Mouse (Mus musculus): Measurements from ENCODE around the gene Cdcp1. TPM values are rescaled to one million over a fixed set of nuclear protein-coding genes. Genes with fewer than 3 reads are reported as not detected.
A peak's percentile ranks its signal among the peaks of the same experiment; 100 is the strongest.

Cdcp1 gene
- 0.12 and 0.24 TPM in 2 replicates for total RNA-seq (2021)
- long read RNA-seq, full-length matches to known transcripts: 2 of 5 reads
- long read RNA-seq, partial matches to known transcripts: 1 of 5 reads
- long read RNA-seq, other reads (novel, unspliced or antisense): 2 of 5 reads

- no peak for DNase-seq
These were observed at the start of gene Cdcp1 for GRCm38 (mm10) chr9:123215621-123216440. Gene Cdcp1 (minus strand): TSS chr9:123216038.

DNA sequence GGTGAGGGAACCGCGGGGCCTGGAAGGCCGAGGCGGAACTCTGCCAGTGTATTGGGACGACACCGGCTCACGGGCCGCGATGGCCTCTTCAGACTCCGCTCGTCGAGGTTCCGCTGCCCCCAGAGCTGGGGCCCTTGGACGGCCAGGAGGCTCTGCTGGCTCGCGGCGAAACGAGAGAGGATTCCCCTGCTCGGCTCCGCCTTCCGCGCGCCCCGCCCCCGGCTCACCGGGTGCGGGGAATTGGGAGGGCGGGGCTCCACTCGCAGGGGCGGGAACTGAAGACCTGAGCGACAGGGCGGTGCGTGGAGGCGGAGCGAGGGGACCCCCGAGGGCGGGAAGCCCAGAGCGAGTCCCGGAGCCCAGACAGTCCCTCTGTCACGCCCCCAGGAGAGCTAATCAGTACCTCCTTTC, 44.8 kb upstream of the Cdcp1 start, which contains the start of gene Tmem158:
Gene Tmem158, minus strand, starts transcription at position 154 of the 411 bp plus-strand sequence.
- peak; percentile 88 for DNase-seq

DNA sequence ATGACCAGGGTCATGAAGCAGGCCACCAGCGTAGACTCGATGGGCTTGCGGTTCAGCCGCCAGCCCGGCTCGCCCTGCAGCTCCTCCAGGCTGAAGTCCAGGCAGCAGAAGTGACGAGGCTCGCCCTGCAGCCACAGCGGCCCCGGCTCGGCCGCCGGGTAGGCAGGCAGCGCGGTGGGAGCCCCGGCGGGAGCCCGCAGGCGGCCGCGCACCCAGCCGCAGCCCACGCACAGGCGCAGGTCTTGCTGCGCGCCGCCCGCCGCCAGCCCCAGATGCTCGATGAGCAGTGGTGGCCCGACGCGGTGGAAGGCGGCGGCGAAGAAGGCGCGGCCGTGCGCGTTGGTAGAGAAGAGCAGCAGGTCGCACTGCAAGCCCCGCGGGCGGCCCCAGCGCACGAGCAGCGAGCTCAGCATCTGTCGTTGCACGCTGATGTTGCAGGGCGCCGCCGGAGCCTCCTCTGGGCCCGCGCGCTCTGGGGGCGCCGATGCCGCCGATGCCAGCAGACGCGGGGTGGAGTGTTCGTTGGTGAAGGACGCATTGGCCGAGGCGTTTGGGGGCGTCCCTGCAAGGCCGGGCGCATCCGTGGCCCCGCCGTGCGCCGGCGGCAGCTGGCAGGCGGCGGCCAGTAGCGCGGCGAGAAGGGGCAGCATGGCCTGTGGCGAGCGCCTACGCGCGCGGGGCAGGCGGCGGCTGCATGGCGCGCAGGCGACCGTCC, 44.2 kb upstream of the Cdcp1 start:
- peak; percentile 51 for DNase-seq

- peak; percentile 84 for DNase-seq
These were observed 43.6 kb upstream of the Cdcp1 start for GRCm38 (mm10) chr9:123259461-123259895.

DNA sequence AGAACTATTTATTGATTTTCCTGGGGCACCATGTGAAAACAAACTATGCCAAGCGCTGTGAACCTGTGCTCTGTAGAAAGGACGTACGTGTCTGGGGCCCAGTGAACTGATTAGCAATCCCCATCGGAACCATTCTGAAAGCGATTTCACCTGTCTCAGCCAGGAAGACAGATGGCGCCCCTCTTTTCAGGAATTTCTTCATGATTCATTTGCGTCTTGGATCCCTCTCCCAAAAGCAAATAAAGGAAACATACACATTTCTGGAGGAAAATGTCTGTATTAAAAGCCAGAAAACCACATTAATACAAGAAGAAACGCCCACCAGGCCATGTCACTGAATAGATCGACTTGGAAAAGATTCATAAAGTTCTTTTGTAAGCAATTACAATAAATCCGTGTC, 43.0 kb upstream of the Cdcp1 start:
- no peak for DNase-seq

GRCm38 (mm10) chr9:123255736-123256135, 39.9 kb upstream of the Cdcp1 start:
- DNase-seq: no peak

DNA sequence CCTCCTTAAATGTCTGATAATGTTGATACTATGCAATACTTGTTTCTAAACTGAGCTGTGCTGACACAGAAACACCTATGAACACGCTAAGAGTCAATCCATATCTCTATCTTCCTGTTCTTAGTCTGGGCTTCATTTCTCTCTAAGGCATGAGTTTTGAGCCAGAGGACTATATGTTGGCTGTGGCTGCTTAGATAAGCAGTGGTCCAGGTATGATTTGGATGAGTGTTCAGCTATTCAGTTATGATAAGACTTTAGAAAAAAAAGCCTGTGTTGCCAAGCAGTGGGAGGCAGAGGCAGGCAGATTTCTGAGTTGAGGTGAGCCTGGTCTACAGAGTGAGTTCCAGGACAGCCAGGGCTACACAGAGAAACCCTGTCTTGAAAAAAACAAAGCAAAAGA, 32.2 kb upstream of the Cdcp1 start:
- no peak for DNase-seq

GRCm38 (mm10) chr9:123245146-123245545, 29.3 kb upstream of the Cdcp1 start:
- DNase-seq: no peak

- peak; percentile 64 for DNase-seq
These were observed 28.1 kb upstream of the Cdcp1 start for GRCm38 (mm10) chr9:123243988-123244387.

- no peak for DNase-seq
These were observed 25.4 kb upstream of the Cdcp1 start for GRCm38 (mm10) chr9:123241191-123241590.

DNA sequence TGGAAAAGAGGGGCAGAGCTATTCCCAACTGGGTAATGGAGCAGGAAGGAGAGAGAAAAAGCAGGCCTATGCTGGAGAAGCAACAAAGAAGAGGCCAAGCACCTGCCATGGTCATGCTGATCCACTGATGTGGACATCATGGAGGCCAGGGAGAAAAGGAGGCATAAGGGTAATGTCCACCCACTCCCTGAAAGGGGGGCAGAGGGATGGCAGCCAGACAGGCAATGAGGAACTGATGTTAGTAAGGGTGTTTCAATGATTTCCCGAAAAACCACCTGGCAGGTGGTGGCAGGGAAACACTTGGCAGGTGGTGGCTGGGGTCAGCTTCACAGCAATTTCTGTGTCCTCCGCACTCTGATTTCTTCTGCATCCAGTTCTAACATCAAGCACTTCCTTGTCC, 24.9 kb upstream of the Cdcp1 start:
- no peak for DNase-seq

DNA sequence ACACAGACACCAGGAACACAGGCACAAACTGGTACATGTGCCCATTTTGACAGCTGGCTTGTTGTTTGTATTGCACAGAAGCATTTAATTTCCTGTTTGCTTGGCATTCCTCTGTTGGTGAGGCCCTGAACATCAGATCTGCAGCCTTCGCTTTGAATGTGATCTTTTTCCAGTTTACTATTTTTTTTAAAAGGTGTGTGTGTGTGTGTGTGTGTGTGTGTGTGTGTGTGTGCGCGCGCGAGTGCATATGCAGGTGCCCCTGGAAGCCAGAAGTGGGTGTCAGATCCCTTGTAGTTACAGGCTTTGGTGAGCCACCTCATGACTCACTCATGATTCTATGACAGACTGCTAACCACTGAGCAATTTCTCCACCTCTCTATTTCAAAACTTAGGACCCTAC, 24.4 kb upstream of the Cdcp1 start:
- no peak for DNase-seq

- no peak for DNase-seq
These were observed 23.8 kb upstream of the Cdcp1 start for GRCm38 (mm10) chr9:123239651-123240050.

- DNase-seq: no peak
These were observed 22.6 kb upstream of the Cdcp1 start for GRCm38 (mm10) chr9:123238256-123239045.

GRCm38 (mm10) chr9:123237739-123238138, 21.9 kb upstream of the Cdcp1 start:
- peak; percentile 32 for DNase-seq

- no peak for DNase-seq
These were observed 19.8 kb upstream of the Cdcp1 start for GRCm38 (mm10) chr9:123235621-123236020.

DNA sequence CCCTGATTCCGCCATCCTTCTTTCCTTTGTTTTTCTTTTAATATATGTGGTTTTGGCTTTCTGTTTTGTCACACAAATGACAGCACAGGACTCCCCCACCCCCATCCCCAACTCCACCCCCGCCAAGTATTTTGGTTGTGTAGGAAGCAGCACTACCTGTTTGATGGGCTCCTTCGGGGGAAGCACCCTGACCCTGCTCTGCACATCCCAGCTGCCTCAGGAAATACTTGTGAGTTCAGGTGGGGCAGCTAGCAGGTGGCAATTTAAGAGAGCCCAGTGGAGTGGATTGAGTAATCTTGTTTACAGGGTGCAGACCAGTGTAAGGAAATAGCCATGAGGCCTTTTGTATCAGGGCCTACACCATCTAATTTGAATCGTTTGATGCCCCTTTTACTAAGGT, 14.0 kb upstream of the Cdcp1 start:
- no peak for DNase-seq

- no peak for DNase-seq
These were observed 12.8 kb upstream of the Cdcp1 start for GRCm38 (mm10) chr9:123228671-123229070.

- DNase-seq: no peak
These were observed 11.4 kb upstream of the Cdcp1 start for GRCm38 (mm10) chr9:123227106-123227750.

DNA sequence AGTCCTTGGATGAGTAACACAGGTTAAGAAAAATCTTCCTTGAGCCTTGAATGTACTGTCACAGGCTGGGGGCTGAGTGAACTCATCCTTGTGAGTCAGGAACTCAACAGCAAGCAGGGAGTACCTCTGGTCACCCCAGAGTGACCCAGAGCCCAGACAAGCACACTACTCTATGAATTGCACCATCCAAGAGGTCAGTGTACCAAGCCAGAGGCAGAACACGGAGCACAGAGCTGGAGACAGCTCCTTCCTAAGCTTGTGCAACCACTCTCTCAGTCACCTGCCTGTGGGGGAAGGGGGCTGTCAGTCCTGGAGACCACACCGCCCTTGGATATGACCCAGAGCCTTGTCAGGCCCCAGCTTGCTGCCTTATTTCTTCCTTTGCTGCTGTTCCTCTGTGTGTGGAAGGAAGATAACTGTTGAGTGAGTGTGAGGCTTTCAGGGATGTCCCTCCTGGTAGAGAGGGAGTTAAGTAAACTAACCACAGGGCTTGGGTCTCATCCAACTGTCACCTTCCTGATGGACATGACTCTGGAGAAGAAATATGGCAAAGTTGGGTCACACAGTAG, 9.1 kb upstream of the Cdcp1 start:
- DNase-seq: no peak

- no peak for DNase-seq
These were observed 4.0 kb upstream of the Cdcp1 start for GRCm38 (mm10) chr9:123219826-123220225.
